Mouse (Mus musculus) midbrain, embryonic 16.5 days (tissue): ENCODE measurements around the gene Ly6g6e. TPM values are rescaled to one million over a fixed set of nuclear protein-coding genes. Genes with fewer than 3 reads are reported as not detected.

Experiments
- ATAC-seq: fragments of 200-750 bp; cut with Nextera tagmentation; 2 replicates; pipeline ENCODE4 v1.8.0; 2017; ENCODE audit warnings: moderate TSS enrichment
- H3K27ac ChIP-seq: fragments of 300-500 bp; sonication (generic); 2 replicates; pipeline ENCODE4 v1.5.1; 2014; ENCODE audit warnings: mild to moderate bottlenecking, low read length, mixed read lengths
- H3K27me3 ChIP-seq: fragments of 300-500 bp; sonication (generic); 2 replicates; pipeline ENCODE4 v1.6.1; 2014; ENCODE audit warnings: low read depth, low read length, mixed read lengths; ENCODE audit not compliant: control insufficient read depth, insufficient read depth
- H3K36me3 ChIP-seq: fragments of 300-500 bp; sonication (generic); 2 replicates; pipeline ENCODE4 v1.6.1; 2014; ENCODE audit warnings: mild to moderate bottlenecking, low read length, moderate library complexity, mixed read lengths; ENCODE audit not compliant: control insufficient read depth, insufficient read depth
- H3K4me1 ChIP-seq: fragments of 300-500 bp; sonication (generic); 2 replicates; pipeline ENCODE4 v1.6.1; 2014; ENCODE audit warnings: mild to moderate bottlenecking, low read length, mixed read lengths; ENCODE audit not compliant: control insufficient read depth, insufficient read depth
- H3K4me2 ChIP-seq: fragments of 300-500 bp; sonication (generic); 2 replicates; pipeline ENCODE4 v1.6.1; 2014; ENCODE audit warnings: mild to moderate bottlenecking, low read length, mixed read lengths
- H3K4me3 ChIP-seq: fragments of 300-500 bp; sonication (generic); 2 replicates; pipeline ENCODE4 v1.5.1; 2014; ENCODE audit warnings: low read depth, mild to moderate bottlenecking, low read length, moderate library complexity, mixed read lengths
- H3K9ac ChIP-seq: fragments of 300-500 bp; sonication (generic); 2 replicates; pipeline ENCODE4 v1.6.1; 2014; ENCODE audit warnings: low read depth, low read length, mixed read lengths
- H3K9me3 ChIP-seq: fragments of 300-500 bp; sonication (generic); replicated peaks from 2 replicates; pipeline ENCODE4 v1.6.1; 2014; ENCODE audit warnings: mild to moderate bottlenecking, low read length, mixed read lengths; ENCODE audit not compliant: control insufficient read depth, poor library complexity, severe bottlenecking
- WGBS: fragments of 180-500 bp; shearing (Covaris S2); extraction: QIAGEN DNeasy Blood & Tissue Kit; methylation state at CpG from one replicate; pipeline ENCODE4 v1.1.7; 2014; 5-methylcytosine and 5-hydroxymethylcytosine counted together
- polyA plus RNA-seq: library from polyadenylated mRNA; unstranded; fragments of >200 nt; fragmentation: Nextera tagmentation; extraction: Ambion mirVana; gene quantifications from 2 replicates; pipeline ENCODE4 v1.2.1, GENCODE M21; 2015

Gene Ly6g6e
- polyA plus RNA-seq, 1 experiment from 2014 or later, result 0.31 TPM

DNA sequence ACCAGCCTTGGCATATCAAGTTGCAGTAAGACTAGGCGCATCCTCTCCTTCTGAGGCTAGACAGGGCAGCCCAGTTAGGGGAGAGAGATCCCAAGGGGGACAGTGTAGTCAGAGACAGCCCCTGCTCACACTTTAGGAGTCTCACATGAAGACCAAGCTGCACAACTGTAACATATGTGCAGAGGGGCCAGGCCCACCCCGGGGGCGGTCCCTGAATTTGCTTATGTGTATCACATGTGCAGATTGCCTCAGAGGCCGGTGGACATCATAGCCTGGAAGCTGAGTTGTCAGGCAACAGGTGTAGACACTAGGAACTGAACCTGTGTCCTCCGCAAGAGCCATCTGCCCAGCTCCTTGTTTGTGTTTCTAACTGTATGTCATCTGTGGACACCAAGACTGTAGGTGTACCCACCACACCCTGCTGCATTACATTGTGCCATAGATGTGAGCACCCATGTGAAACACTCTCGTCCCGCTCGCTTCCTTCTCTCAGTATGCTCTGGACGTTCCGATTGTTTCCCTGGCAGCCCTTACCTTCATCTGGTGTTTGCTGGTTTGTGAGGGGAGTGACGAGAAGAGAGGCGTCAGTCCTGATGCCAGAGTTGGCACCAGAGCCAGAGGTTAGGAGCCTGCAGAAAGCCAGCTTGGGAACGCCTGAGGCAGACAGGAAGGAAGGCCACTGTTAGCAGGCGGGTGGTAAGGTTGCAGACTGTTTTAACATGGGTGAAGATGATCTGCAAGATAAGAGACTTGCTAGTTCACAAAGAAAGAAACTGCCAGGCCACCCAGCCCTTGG lies 15.9 kb downstream of the Ly6g6e start:
- no peak for ATAC-seq
- H3K4me2 ChIP-seq, result no peak overlapping the region
- peaks cover 12% of the 10 kb centered on the region for H3K4me1 ChIP-seq
- H3K4me3 ChIP-seq, result no peak overlapping the region
- WGBS, result 91% methylated on average over 14 of the region's 14 CpGs
- no peaks in the 10 kb centered on the region for H3K27me3 ChIP-seq
- peaks cover 29% of the 10 kb centered on the region for H3K36me3 ChIP-seq
- H3K9me3 ChIP-seq, result no peaks in the 10 kb centered on the region
- no peak overlapping the region for H3K9ac ChIP-seq
- H3K27ac ChIP-seq, result no peak overlapping the region

- 95% methylated on average over 15 of the region's 15 CpGs for WGBS
- Histone ChIP-seq H3K9me3 (no peaks in the 10 kb centered on the region), H3K4me2 (no peak overlapping the region), H3K27me3 (no peaks in the 10 kb centered on the region), H3K9ac (no peak overlapping the region), H3K4me1 (peaks cover 12% of the 10 kb centered on the region), H3K4me3 (no peak overlapping the region), H3K36me3 (peaks cover 40% of the 10 kb centered on the region), H3K27ac (no peak overlapping the region)
- ATAC-seq, result no peak
Observed at GRCm38 (mm10) chr17:35094475-35095365, 18.0 kb downstream of the Ly6g6e start.

DNA sequence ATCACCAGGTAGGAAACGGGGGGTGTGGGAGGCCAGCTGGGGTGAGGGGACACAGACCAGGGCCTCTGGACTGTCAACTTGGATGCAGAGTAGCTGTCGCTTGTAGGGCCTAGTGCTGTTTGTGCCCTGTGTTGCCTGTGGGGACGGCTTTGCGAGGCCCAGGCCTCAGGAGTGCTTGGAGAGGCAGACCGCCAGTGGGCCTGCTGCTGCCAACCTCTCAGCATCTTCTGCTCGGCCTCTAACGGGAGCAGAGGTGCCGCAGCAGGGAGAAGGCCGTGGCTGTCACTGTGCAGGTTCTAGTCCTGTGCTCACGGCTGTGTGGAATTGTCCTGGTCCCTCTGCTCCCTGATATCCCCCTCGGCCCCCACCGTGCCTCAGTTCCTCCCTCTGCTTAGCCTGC lies 19.9 kb downstream of the Ly6g6e start:
- 79% methylated on average over 12 of the region's 12 CpGs for WGBS
- no peak for ATAC-seq
- H3K4me2 ChIP-seq, result no peak overlapping the region

GRCm38 (mm10) chr17:35097164-35097655 lies 20.5 kb downstream of the Ly6g6e start:
- Histone ChIP-seq H3K36me3 (peaks cover 51% of the 10 kb centered on the region), H3K9ac (no peak overlapping the region), H3K27ac (no peak overlapping the region), H3K9me3 (no peaks in the 10 kb centered on the region), H3K27me3 (no peaks in the 10 kb centered on the region), H3K4me2 (no peak overlapping the region), H3K4me1 (no peaks in the 10 kb centered on the region), H3K4me3 (no peak overlapping the region)
- ATAC-seq, result no peak
- WGBS, result 69% methylated on average over 12 of the region's 12 CpGs

More for the DNA sequence above, 19.9 kb downstream of the Ly6g6e start:
- Histone ChIP-seq H3K4me3 (no peak overlapping the region), H3K4me1 (no peaks in the 10 kb centered on the region), H3K27me3 (no peaks in the 10 kb centered on the region), H3K9ac (no peak overlapping the region), H3K9me3 (no peaks in the 10 kb centered on the region), H3K36me3 (peaks cover 50% of the 10 kb centered on the region), H3K27ac (no peak overlapping the region)

DNA sequence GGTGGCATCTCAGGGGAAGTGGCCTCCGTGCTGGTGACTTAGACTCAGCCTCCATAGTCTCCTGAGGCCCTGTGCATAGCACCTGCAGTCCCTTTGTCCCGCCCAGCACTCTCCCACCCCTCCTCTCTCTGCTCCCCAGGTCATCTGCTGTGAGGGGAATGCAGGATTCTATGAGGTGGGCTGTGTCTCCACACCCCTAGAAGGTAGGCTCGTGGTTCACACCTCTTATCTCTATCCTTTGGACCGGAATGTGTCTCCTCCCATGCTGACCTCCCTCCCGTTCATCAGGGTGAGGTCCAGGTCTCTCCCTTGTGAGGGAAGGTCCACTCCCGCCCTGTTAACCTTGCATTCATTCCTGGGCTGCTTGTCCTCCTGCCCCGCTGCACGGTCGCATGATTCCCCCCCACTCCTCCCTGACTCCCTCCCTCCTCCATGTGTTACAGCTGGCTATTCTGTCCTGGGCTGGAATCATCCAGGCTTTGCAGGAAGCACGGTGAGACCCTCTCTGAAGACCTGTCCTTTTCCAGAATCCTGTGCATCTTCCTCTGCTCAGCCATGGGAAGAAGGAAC lies 23.6 kb downstream of the Ly6g6e start:
- no peak overlapping the region for H3K9ac ChIP-seq
- H3K36me3 ChIP-seq, result peaks cover 48% of the 10 kb centered on the region
- no peaks in the 10 kb centered on the region for H3K27me3 ChIP-seq
- H3K9me3 ChIP-seq, result no peaks in the 10 kb centered on the region
- H3K4me2 ChIP-seq, result no peak overlapping the region
- no peak overlapping the region for H3K27ac ChIP-seq
- H3K4me3 ChIP-seq, result no peak overlapping the region
- no peaks in the 10 kb centered on the region for H3K4me1 ChIP-seq
- 81% methylated on average over 10 of the region's 10 CpGs for WGBS
- ATAC-seq, result no peak

DNA sequence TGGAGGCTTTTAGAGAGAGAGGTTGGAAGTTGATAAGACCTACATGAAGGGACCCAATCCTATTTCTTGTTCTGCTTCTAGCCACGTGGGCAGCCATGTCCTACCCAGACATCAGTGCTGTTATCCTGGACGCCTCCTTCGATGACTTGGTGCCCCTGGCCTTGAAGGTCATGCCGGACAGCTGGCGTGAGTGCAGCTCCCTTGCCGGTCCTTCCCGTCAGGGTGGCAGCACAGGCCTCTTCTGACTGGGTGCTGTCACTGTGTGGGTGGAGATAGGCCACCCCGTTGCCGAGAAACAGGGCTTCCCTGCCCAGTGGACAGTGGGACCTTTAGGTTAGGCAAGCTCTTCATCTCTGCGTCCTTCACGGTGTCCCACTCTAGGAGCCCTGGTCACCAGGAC lies 24.5 kb downstream of the Ly6g6e start:
- Histone ChIP-seq H3K9me3 (no peaks in the 10 kb centered on the region), H3K27me3 (no peaks in the 10 kb centered on the region), H3K27ac (no peak overlapping the region), H3K9ac (no peak overlapping the region), H3K4me2 (no peak overlapping the region), H3K4me3 (no peak overlapping the region), H3K4me1 (no peaks in the 10 kb centered on the region; the same call in 1 of the 2 replicates), H3K36me3 (peaks cover 47% of the 10 kb centered on the region)
- 92% methylated on average over 11 of the region's 11 CpGs for WGBS
- no peak for ATAC-seq

DNA sequence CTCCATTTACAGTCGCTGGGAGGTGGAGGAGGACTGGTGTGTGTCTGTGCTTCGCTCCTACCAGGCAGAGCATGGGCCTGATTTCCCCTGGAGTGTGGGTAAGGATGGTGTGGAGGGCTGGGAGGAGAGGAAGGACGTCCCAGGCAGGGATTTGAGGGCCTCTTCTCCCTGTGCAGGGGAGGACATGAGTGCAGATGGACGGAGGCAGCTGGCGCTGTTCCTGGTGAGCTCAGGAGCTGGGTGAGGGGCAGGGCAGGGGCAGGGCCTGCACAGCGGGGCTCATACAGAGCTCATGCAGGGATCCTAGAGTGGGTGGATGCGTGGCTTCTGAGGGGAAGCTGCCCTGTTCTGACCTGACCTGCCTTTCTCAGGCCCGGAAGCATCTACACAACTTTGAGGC lies 25.6 kb downstream of the Ly6g6e start:
- Histone ChIP-seq H3K4me2 (no peak overlapping the region), H3K9ac (no peak overlapping the region), H3K4me1 (no peaks in the 10 kb centered on the region; the same call in 1 of the 2 replicates), H3K36me3 (peaks cover 40% of the 10 kb centered on the region), H3K27me3 (no peaks in the 10 kb centered on the region), H3K27ac (no peak overlapping the region), H3K9me3 (no peaks in the 10 kb centered on the region), H3K4me3 (no peak overlapping the region)
- ATAC-seq, result no peak
- WGBS, result 77% methylated on average over 8 of the region's 8 CpGs

DNA sequence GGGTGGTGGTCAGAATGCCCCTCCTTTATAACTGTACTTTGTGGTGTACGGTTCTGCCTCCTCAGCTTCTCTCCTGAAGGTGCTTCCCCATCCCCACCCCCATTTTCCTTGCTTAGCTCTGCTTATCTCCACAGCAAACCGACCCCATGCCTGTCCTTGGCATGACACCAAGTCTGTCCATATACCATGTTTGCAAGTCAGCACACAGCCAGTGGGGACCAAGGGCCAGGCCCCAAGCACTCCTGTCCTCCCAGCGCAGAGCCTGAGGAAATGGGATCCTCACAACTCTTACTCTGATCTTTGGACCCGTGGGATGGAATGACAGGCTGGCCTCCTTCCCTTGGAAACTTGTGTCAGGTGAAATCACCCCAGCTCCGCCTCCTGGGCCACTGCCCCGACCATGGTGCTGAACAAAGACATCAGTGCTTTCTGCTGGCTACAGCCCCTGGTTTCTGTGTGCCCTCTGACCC lies 26.6 kb downstream of the Ly6g6e start:
- Histone ChIP-seq H3K4me1 (no peaks in the 10 kb centered on the region; the same call in 1 of the 2 replicates), H3K4me3 (no peak overlapping the region), H3K4me2 (no peak overlapping the region), H3K9me3 (no peaks in the 10 kb centered on the region), H3K36me3 (peaks cover 35% of the 10 kb centered on the region), H3K27ac (no peak overlapping the region), H3K9ac (no peak overlapping the region), H3K27me3 (no peaks in the 10 kb centered on the region)
- 71% methylated on average over 6 of the region's 6 CpGs for WGBS
- ATAC-seq, result no peak
